Mouse (Mus musculus) embryo, embryonic 11.5 days (tissue): Measurements from ENCODE around the gene Gm6763.
"Not testable (repeated sequence)": the region's sequence is repeated elsewhere in the genome, so short reads cannot be mapped to it uniquely, and the experiment has no call there.

Experiments used
- DNase-seq: peaks from one replicate; pipeline ENCODE4 v3.0.0-alpha.2; 2012; ENCODE audit warnings: low read depth, low spot score

Gene Gm6763

DNA sequence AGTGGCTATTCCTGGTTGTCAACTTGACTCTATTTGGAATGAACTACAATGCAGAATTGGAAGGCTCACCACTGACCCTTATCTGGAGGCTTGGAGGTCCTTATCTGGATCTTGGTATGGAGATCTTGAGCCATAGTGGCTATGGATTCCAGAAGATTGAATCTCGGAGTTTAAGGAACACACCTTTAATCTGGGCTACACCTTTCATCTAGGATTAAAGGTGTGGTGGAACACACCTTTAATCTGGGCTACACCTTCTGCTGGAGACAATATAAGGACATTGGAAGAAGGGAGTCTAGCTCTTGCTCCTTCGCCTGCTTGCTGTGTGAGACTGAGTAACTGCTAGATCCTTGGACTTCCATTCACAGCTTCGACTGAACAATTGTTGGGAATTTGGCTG is at the start of gene Gm6763:
Gene Gm6763 (plus strand): TSS at position 301 of the 400 bp plus-strand sequence.
- not testable (repeated sequence) for DNase-seq

DNA sequence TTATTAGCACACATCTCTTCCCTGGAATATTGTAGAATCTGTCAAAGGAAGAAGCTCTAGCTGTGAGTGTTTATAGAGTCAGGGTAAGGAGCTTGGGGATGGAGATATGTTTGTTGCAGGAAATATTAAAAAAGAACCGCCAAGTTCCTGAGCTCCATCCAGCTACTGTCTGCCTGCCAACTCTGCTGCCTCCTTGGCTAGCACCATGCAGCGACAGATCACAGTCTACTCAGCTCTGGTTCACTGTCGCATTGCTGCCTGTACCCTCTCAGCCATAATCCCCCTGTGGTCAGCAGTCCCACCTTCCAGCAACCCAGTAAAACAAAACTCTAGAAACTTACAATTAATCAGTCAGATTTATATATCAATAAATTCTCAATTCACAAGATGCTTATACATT is 41.3 kb upstream of the Gm6763 start:
- no peak for DNase-seq

DNA sequence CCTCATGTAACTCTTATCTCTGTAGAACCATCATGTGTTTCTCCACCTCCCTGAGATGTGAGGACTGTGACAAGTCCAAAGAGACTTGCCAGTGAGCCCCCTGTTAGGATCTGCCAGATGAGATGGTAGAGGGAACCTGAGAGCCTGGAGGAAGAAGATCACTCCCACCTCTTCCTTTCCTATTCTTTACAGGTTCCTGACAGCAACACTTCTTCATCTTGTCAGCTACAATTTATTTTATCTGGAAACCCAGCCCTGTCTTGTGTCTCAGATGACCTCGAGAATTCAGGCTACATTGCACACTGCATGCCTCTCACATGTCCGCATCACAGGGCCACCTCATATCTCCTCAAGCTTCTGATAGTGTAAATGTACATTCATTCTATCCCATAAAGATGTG is 33.0 kb upstream of the Gm6763 start:
- no peak for DNase-seq

DNA sequence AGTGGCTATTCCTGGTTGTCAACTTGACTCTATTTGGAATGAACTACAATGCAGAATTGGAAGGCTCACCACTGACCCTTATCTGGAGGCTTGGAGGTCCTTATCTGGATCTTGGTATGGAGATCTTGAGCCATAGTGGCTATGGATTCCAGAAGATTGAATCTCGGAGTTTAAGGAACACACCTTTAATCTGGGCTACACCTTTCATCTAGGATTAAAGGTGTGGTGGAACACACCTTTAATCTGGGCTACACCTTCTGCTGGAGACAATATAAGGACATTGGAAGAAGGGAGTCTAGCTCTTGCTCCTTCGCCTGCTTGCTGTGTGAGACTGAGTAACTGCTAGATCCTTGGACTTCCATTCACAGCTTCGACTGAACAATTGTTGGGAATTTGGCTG is 8.6 kb upstream of the Gm6763 start, which contains the start of gene Gm21293:
Gene Gm21293 (plus strand): TSS at position 301 of the 400 bp plus-strand sequence.
- not testable (repeated sequence) for DNase-seq

DNA sequence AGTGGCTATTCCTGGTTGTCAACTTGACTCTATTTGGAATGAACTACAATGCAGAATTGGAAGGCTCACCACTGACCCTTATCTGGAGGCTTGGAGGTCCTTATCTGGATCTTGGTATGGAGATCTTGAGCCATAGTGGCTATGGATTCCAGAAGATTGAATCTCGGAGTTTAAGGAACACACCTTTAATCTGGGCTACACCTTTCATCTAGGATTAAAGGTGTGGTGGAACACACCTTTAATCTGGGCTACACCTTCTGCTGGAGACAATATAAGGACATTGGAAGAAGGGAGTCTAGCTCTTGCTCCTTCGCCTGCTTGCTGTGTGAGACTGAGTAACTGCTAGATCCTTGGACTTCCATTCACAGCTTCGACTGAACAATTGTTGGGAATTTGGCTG is 8.4 kb downstream of the Gm6763 start, which contains the start of gene Gm8764:
Gene Gm8764 (plus strand): TSS at position 301 of the 400 bp plus-strand sequence.
- DNase-seq, result not testable (repeated sequence)

DNA sequence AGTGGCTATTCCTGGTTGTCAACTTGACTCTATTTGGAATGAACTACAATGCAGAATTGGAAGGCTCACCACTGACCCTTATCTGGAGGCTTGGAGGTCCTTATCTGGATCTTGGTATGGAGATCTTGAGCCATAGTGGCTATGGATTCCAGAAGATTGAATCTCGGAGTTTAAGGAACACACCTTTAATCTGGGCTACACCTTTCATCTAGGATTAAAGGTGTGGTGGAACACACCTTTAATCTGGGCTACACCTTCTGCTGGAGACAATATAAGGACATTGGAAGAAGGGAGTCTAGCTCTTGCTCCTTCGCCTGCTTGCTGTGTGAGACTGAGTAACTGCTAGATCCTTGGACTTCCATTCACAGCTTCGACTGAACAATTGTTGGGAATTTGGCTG is 16.9 kb downstream of the Gm6763 start, which contains the start of gene Gm21304:
Gene Gm21304 (plus strand): TSS at position 301 of the 400 bp plus-strand sequence.
- not testable (repeated sequence) for DNase-seq

DNA sequence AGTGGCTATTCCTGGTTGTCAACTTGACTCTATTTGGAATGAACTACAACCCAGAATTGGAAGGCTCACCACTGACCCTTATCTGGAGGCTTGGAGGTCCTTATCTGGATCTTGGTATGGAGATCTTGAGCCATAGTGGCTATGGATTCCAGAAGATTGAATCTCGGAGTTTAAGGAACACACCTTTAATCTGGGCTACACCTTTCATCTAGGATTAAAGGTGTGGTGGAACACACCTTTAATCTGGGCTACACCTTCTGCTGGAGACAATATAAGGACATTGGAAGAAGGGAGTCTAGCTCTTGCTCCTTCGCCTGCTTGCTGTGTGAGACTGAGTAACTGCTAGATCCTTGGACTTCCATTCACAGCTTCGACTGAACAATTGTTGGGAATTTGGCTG is 25.4 kb downstream of the Gm6763 start, which contains the start of gene Gm21312:
Gene Gm21312 (plus strand): TSS at position 301 of the 400 bp plus-strand sequence.
- not testable (repeated sequence) for DNase-seq

DNA sequence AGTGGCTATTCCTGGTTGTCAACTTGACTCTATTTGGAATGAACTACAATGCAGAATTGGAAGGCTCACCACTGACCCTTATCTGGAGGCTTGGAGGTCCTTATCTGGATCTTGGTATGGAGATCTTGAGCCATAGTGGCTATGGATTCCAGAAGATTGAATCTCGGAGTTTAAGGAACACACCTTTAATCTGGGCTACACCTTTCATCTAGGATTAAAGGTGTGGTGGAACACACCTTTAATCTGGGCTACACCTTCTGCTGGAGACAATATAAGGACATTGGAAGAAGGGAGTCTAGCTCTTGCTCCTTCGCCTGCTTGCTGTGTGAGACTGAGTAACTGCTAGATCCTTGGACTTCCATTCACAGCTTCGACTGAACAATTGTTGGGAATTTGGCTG is 33.9 kb downstream of the Gm6763 start, which contains the start of gene Gm20765:
Gene Gm20765 (plus strand): TSS at position 301 of the 400 bp plus-strand sequence.
- not testable (repeated sequence) for DNase-seq

DNA sequence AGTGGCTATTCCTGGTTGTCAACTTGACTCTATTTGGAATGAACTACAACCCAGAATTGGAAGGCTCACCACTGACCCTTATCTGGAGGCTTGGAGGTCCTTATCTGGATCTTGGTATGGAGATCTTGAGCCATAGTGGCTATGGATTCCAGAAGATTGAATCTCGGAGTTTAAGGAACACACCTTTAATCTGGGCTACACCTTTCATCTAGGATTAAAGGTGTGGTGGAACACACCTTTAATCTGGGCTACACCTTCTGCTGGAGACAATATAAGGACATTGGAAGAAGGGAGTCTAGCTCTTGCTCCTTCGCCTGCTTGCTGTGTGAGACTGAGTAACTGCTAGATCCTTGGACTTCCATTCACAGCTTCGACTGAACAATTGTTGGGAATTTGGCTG is 42.4 kb downstream of the Gm6763 start, which contains the start of gene Gm4340:
Gene Gm4340 (plus strand): TSS at position 301 of the 400 bp plus-strand sequence.
- not testable (repeated sequence) for DNase-seq
